Mouse (Mus musculus): Measurements from ENCODE around the gene Rpsa. TPM values are rescaled to one million over a fixed set of nuclear protein-coding genes. Genes with fewer than 3 reads are reported as not detected.

Rpsa gene
- polyA plus RNA-seq, 1 experiment from 2014 or later: 1,180 TPM

GRCm38 (mm10) chr9:120174436-120175137 lies 47.1 kb downstream of the Rpsa start:
- no peak overlapping the region for H3K9ac ChIP-seq
- no peak for ATAC-seq (ENCODE audit: low FRiP score)
- 79% methylated on average over 18 of the region's 18 CpGs for WGBS
- no peaks in the 10 kb centered on the region for H3K27me3 ChIP-seq (ENCODE audit: control insufficient read depth, insufficient read depth, low read length)
- no peak for DNase-seq (ENCODE audit: low spot score)
- H3K4me1 ChIP-seq (replicated peaks; ENCODE audit: control insufficient read depth, insufficient read depth, low read length): no peaks in the 10 kb centered on the region
- no peaks in the 10 kb centered on the region for H3K9me3 ChIP-seq (ENCODE audit: control insufficient read depth, low read length)
- no peak overlapping the region for H3K27ac ChIP-seq
- H3K4me2 ChIP-seq (replicated peaks): no peak overlapping the region
- H3K36me3 ChIP-seq (replicated peaks; ENCODE audit: control insufficient read depth, insufficient read depth): no peaks in the 10 kb centered on the region
- H3K4me3 ChIP-seq (replicated peaks; ENCODE audit: low read length): no peak overlapping the region

- H3K4me2 ChIP-seq (replicated peaks): no peak overlapping the region
- H3K9me3 ChIP-seq (ENCODE audit: control insufficient read depth, low read length): no peaks in the 10 kb centered on the region
- ATAC-seq (ENCODE audit: low FRiP score): no peak
- no peak overlapping the region for H3K27ac ChIP-seq
- H3K9ac ChIP-seq: no peak overlapping the region
- H3K36me3 ChIP-seq (replicated peaks; ENCODE audit: control insufficient read depth, insufficient read depth): no peaks in the 10 kb centered on the region
- no peak overlapping the region for H3K4me3 ChIP-seq (replicated peaks; ENCODE audit: low read length)
- WGBS: 92% methylated on average over 10 of the region's 10 CpGs
- DNase-seq (ENCODE audit: low spot score): no peak
- H3K27me3 ChIP-seq (ENCODE audit: control insufficient read depth, insufficient read depth, low read length): no peaks in the 10 kb centered on the region
- no peaks in the 10 kb centered on the region for H3K4me1 ChIP-seq (replicated peaks; ENCODE audit: control insufficient read depth, insufficient read depth, low read length)
These were observed 51.3 kb downstream of the Rpsa start for GRCm38 (mm10) chr9:120178813-120179212.

Other genes starting within 250 kb of the Rpsa start
- 63.6 and 66.9 TPM in 2 replicates for gene Wdr48, start 232.8 kb upstream of the Rpsa start, polyA plus RNA-seq (2014; fragmentation: Nextera tagmentation; extraction: Ambion mirVana)
- gene Gorasp1, start 190.1 kb upstream of the Rpsa start, polyA plus RNA-seq (2014; fragmentation: Nextera tagmentation; extraction: Ambion mirVana): 24.3 and 27.9 TPM in 2 replicates
- 1.2 TPM in 2 replicates for gene Ttc21a, start 190.1 kb upstream of the Rpsa start, polyA plus RNA-seq (2014; fragmentation: Nextera tagmentation; extraction: Ambion mirVana)
- 0.68 and 0.80 TPM in 2 replicates for gene Csrnp1, start 143.0 kb upstream of the Rpsa start, polyA plus RNA-seq (2014; fragmentation: Nextera tagmentation; extraction: Ambion mirVana)
- 0.04 TPM in 1 of 2 replicates, not detected in the other for gene Xirp1, start 104.1 kb upstream of the Rpsa start, polyA plus RNA-seq (2014; fragmentation: Nextera tagmentation; extraction: Ambion mirVana)
- gene Cx3cr1, start 57.8 kb upstream of the Rpsa start, polyA plus RNA-seq (2014; fragmentation: Nextera tagmentation; extraction: Ambion mirVana): 6.5 and 9.0 TPM in 2 replicates
- gene Ccr8, start 35.6 kb upstream of the Rpsa start, polyA plus RNA-seq (2014; fragmentation: Nextera tagmentation; extraction: Ambion mirVana): not detected in 2 replicates
- 38.3 and 43.0 TPM in 2 replicates for gene Slc25a38, start 17.3 kb upstream of the Rpsa start, polyA plus RNA-seq (2014; fragmentation: Nextera tagmentation; extraction: Ambion mirVana)
- gene Mobp, start 22.0 kb downstream of the Rpsa start, polyA plus RNA-seq (2014; fragmentation: Nextera tagmentation; extraction: Ambion mirVana): 0.08 and 0.15 TPM in 2 replicates
- 7.7 and 8.7 TPM in 2 replicates for gene Myrip, start 173.8 kb downstream of the Rpsa start, polyA plus RNA-seq (2014; fragmentation: Nextera tagmentation; extraction: Ambion mirVana)

Measured in hindbrain, embryonic 14.5 days (tissue).